Mouse (Mus musculus): ENCODE measurements at regions not wholly inside any gene's neighbourhood (a gene's known extent, or its start where the extent isn't known, plus 50 kb on each side); places are given as distances from the start of the nearest gene placed in this dataset.

DNA sequence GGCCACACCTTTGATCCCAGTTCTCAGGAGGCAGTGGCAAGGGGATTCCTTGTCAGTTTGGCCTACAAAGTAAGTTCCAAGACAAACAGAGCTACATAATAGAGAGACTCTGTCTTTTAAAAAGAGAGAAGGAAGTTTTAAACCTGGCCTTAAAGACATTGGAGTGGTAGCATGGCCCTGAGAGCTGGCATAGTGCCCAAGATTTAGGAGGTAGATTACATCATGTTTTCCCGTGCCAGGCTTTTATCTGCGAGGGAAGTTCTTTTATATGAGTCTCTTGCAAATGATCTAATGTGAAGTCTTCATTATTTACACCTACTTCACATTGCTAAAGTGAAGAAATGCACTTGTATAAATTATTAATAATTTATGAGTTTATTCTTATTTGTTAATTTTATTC is 119.8 kb downstream of the Cd24a start:
- TF ChIP-seq CTCF (IDR thresholded peaks at IDR 0.05; ENCODE audit: borderline replicate concordance, insufficient read depth, low read depth, low read length) (no peak), POLR2A (IDR thresholded peaks at IDR 0.05; ENCODE audit: borderline replicate concordance, insufficient read depth, low read length) (no peak)
